Mouse (Mus musculus): ENCODE data around the gene Pold4. TPM values are rescaled to one million over a fixed set of nuclear protein-coding genes. Genes with fewer than 3 reads are reported as not detected.

Pold4 gene
- 91.3 TPM for polyA plus RNA-seq (2015; fragmentation: Illumina TruSeq; extraction: RNeasy Lipid Tissue Mini Kit (QIAGEN cat#74804); ENCODE audit: insufficient read depth, low replicate concordance)

DNA sequence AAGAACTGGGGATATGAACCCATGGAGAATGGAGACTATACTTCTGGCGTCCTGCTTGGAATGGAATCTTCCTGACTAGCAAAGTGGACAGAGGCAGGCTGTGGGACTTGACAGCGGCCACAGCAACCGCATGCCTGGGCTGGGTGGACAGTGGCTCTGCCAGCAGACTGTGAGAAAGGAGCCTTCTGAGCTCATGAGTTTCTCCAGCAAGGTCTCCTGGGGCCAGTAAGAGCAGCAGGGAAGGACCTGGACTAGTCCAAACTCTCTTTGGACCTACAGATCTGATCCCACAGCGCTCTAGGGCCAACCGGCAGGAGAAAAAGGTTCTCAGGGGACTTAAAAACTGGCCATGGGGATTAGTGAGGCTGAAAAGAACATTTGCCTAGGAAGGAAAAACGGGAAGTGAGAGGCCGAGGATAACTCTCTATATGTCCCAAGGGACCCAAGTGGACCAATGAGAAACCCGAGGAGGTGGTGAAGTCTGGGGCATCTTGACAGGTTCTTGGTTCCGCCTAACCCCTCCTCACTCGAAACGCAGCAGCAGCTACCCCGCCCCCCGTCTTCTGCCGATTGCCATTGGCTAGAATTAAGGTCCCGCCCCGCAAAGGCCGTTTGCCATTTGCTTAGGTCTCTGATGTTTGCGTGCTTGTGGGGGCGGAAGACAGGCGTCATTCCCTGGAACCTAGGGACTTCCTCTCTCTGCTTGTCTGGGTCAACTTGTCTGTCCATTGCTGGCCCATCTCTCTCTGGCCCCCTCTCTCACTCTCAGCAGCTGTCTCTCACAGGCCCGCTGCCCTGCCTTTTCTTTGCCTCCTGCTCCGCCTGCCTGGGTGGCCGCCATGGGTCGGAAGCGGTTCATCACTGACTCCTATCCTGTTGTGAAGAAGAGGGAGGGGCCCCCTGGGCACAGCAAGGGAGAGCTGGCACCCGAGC is at the start of gene Pold4:
Gene Pold4 (plus strand): TSS at position 647 of the 933 bp plus-strand sequence.

DNA sequence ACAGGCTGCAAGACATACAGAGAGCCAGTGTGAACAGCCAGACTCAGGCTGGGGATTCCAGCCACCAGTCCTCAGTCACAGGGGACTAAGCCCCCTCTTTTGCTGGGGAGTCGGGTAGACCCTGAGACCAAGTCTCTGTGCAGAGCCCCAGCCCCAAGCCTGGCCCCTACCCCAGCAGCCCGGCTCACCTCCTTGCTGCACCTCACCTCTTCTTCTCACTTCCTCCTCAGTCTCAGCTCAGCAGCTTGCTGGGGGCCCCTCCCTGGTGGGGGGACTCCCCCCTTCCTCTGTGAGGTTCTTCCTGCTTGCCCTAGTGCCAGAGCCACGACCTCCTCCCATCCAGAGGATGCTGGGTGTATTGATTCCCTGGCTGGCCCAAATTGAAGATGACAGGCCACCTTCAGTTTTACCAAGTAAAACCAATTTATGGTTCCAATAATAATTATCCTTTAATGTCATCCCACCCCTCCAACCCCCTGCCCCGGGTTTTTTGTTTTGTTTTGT is 40.8 kb upstream of the Pold4 start, which contains the start of gene Tbc1d10c:
Gene Tbc1d10c (minus strand): TSS at position 454 of the 504 bp plus-strand sequence.

DNA sequence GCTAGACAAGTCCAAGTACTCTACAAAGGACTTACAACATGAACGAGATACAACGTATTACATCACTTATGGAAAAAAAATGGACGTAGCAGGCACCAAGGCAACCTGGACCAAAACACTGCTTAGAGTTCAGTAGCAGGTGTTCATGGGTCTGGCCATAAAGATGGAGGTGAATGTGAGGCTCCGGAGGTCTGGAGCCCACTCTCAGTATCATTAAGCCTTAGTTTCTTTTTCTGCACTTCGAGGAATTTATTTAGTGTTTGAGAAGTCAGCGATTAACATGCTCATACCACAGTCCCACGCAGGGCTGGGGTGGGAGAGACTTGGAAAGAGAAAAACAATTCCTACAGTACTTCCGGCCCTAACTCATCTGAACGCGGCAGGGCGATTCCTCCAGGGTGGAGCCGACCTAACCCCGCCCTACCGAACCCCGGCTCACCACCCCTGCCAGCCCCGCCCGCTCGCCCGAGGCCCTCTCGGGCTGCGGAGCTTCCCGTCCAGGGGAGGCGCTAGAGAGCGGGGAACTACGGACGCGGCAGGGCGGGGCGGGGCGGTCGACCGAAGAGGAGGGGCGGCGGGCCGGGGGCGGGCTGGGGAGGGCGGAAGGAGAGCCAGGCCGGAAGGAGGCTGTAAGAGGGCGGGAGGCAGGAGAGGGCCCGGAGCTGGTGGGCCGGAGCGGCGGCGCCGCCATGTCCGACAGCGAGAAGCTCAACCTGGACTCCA is 40.0 kb upstream of the Pold4 start, which contains the start of gene Ppp1ca:
Gene Ppp1ca (plus strand): TSS at position 538 of the 723 bp plus-strand sequence.

DNA sequence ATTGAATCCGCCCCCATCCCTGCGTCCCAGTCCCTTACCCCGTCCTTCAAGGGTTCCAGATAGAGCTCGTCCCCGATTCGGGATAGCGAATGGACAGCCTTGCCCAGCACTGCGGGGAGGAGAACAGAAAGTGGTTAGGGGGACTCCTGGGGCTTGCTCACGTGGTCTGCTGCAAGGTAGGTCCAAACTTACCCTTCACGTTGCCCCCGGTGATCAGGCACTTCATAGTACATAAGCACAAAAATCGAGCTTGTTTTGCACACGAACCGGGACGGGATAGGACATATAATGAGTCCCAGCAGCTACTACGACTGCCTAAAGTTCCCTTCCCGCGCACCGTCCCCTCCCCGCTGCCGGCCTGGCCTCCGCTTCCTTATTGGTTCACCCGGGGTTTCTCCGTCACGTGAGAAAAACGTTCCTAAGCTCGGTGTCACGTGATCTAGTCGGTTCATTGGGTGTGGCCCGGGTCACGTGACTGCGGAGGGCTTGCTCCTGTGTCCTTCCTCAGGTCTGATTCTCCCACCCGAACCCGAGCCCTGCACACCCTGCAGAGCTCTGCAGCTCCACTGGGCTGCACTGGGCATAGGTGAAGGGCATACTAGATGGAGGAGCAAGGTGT is 30.3 kb upstream of the Pold4 start, which contains the start of gene Rad9a:
Gene Rad9a (minus strand): TSS at position 372 of the 619 bp plus-strand sequence.

DNA sequence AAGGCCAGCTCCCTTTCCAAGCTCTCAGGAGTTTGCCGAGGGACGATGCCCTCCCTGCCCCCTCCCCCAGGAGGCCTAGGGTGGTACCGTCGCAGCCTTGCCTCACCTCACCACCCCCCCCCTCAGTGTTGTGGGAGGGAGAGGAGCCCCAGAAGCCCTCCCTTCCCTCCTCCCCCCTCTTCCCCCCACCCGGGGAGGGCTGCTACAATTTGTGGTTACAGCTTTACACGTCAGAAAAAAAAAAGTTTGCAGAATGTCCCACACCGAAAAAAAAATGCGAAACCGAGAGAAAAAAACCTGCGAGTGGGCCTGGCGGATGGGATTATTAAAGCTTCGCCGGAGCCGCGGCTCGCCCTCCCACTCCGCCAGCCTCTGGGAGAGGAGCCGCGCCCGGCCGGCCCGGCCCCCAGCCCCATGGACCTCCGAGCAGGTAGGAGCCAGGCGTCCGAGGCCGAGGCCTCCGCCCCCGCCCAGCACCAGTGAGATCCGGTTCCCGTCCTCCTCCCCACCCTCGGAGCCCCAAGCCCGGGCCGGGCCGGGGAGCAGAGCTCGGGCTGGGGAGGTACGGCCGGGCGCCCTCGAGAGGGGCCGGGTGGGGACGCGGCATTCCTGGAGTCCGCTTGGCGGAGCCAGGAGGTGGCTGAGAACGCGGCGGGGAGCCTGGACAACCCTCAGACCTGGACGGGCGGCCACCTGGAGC is 17.5 kb upstream of the Pold4 start, which contains the start of the genes Clcf1 and AC109138.7:
Gene Clcf1 (plus strand): TSS at position 168 of the 700 bp plus-strand sequence.
Gene AC109138.7 (plus strand): TSS at position 287 of the 700 bp plus-strand sequence.

DNA sequence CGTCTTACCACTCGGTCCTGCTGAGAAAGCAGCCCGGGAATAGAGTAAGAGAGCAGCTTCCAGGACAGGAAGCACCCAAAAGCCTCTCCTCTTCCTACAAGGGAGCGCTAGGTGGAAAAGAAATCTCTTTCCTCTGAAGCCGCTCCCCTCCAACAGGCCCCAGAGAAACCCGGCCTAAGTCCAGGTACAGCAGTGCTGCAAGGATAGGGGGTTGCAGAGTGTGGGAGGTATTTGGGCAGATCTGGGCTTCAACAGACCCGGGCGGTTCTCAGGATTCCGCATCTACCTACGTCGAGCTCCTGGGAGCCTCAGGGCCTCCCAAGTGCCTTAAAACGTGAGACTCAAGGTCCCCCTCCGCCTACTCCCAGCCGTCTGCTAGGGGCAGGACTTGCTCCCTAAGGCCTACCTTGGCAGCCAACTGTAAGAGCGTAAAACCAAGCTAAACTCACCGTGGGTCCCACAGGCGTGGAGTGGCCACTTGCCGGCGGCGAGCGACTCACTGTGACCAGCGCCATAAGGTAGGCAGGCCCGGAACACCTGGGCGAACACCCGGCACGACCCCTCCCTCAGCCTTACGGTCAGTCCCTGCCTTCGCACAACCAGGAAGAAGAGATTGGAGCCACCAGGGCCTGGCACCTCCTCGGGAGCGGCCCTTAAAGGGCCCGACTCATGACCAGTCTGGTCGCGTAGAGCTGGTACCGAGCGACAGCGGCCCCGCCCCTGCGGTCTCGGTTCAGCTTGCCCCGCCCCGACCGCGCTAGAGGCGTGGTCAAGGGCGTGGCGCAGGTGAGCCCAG is 37.1 kb downstream of the Pold4 start, which contains the start of gene Ssh3:
Gene Ssh3 (minus strand): TSS at position 615 of the 796 bp plus-strand sequence.

DNA sequence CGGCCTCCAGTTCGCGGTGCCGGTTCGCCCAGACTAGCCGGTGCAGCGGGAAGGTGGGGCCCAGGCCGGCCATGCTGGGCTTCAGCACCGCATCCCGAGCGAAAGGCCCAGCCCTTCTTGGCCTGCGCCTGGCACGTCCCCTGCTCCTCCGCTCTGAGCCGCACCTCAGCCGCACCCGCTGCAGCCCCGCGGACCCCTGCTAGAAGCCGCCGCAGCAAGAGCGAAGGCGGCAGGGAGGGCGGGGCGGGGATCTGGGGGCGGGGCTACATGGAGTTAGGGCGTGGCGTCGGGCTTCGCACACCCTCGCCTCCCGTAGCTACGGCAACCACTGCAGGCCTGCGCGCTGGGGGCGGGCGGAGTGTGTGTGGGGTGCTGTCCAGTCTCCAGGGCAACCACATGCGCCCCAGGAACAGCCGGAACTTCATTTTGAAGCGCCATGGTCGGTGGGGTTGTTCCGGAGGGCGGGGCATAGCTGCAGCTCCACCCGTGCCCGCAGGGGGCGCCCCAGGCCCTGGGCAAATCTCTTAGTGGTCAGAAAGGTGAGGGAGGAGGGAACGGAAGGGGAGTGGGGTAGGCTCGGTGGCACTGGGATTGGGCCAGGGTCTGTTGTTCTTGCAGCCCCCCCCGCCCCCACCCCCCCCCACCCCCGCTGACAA is 51.3 kb downstream of the Pold4 start, which contains the start of gene Ankrd13d:
Gene Ankrd13d (minus strand): TSS at position 240 of the 656 bp plus-strand sequence.

Other genes starting within 250 kb of the Pold4 start
- 2.4 TPM for gene Acy3, start 245.3 kb upstream of the Pold4 start, polyA plus RNA-seq (2015; fragmentation: Illumina TruSeq; extraction: RNeasy Lipid Tissue Mini Kit (QIAGEN cat#74804); ENCODE audit: insufficient read depth, low replicate concordance)
- not detected for gene Tbx10, start 239.1 kb upstream of the Pold4 start, polyA plus RNA-seq (2015; fragmentation: Illumina TruSeq; extraction: RNeasy Lipid Tissue Mini Kit (QIAGEN cat#74804); ENCODE audit: insufficient read depth, low replicate concordance)
- gene Nudt8, start 231.3 kb upstream of the Pold4 start, polyA plus RNA-seq (2015; fragmentation: Illumina TruSeq; extraction: RNeasy Lipid Tissue Mini Kit (QIAGEN cat#74804); ENCODE audit: insufficient read depth, low replicate concordance): 4.0 TPM
- 3.0 TPM for gene Gm49405, start 231.3 kb upstream of the Pold4 start, polyA plus RNA-seq (2015; fragmentation: Illumina TruSeq; extraction: RNeasy Lipid Tissue Mini Kit (QIAGEN cat#74804); ENCODE audit: insufficient read depth, low replicate concordance)
- gene Doc2g, start 228.6 kb upstream of the Pold4 start, polyA plus RNA-seq (2015; fragmentation: Illumina TruSeq; extraction: RNeasy Lipid Tissue Mini Kit (QIAGEN cat#74804); ENCODE audit: insufficient read depth, low replicate concordance): 3.4 TPM
- gene Ndufv1, start 219.1 kb upstream of the Pold4 start, polyA plus RNA-seq (2015; fragmentation: Illumina TruSeq; extraction: RNeasy Lipid Tissue Mini Kit (QIAGEN cat#74804); ENCODE audit: insufficient read depth, low replicate concordance): 41.0 TPM
- gene Gstp1, start 193.9 kb upstream of the Pold4 start, polyA plus RNA-seq (2015; fragmentation: Illumina TruSeq; extraction: RNeasy Lipid Tissue Mini Kit (QIAGEN cat#74804); ENCODE audit: insufficient read depth, low replicate concordance): 108 TPM
- gene Gstp2, start 185.9 kb upstream of the Pold4 start, polyA plus RNA-seq (2015; fragmentation: Illumina TruSeq; extraction: RNeasy Lipid Tissue Mini Kit (QIAGEN cat#74804); ENCODE audit: insufficient read depth, low replicate concordance): 5.3 TPM
- gene Gstp3, start 172.3 kb upstream of the Pold4 start, polyA plus RNA-seq (2015; fragmentation: Illumina TruSeq; extraction: RNeasy Lipid Tissue Mini Kit (QIAGEN cat#74804); ENCODE audit: insufficient read depth, low replicate concordance): 9.2 TPM
- gene Cabp2, start 150.3 kb upstream of the Pold4 start, polyA plus RNA-seq (2015; fragmentation: Illumina TruSeq; extraction: RNeasy Lipid Tissue Mini Kit (QIAGEN cat#74804); ENCODE audit: insufficient read depth, low replicate concordance): not detected
- gene Cdk2ap2, start 134.7 kb upstream of the Pold4 start, polyA plus RNA-seq (2015; fragmentation: Illumina TruSeq; extraction: RNeasy Lipid Tissue Mini Kit (QIAGEN cat#74804); ENCODE audit: insufficient read depth, low replicate concordance): 46.1 TPM
- gene Pitpnm1, start 131.9 kb upstream of the Pold4 start, polyA plus RNA-seq (2015; fragmentation: Illumina TruSeq; extraction: RNeasy Lipid Tissue Mini Kit (QIAGEN cat#74804); ENCODE audit: insufficient read depth, low replicate concordance): 39.9 TPM
- gene Aip, start 106.0 kb upstream of the Pold4 start, polyA plus RNA-seq (2015; fragmentation: Illumina TruSeq; extraction: RNeasy Lipid Tissue Mini Kit (QIAGEN cat#74804); ENCODE audit: insufficient read depth, low replicate concordance): 28.1 TPM
- gene Gpr152, start 92.1 kb upstream of the Pold4 start, polyA plus RNA-seq (2015; fragmentation: Illumina TruSeq; extraction: RNeasy Lipid Tissue Mini Kit (QIAGEN cat#74804); ENCODE audit: insufficient read depth, low replicate concordance): 0.10 TPM
- 6.4 TPM for gene Cabp4, start 87.9 kb upstream of the Pold4 start, polyA plus RNA-seq (2015; fragmentation: Illumina TruSeq; extraction: RNeasy Lipid Tissue Mini Kit (QIAGEN cat#74804); ENCODE audit: insufficient read depth, low replicate concordance)
- gene Coro1b, start 83.3 kb upstream of the Pold4 start, polyA plus RNA-seq (2015; fragmentation: Illumina TruSeq; extraction: RNeasy Lipid Tissue Mini Kit (QIAGEN cat#74804); ENCODE audit: insufficient read depth, low replicate concordance): 285 TPM
- 73.4 TPM for gene Ptprcap, start 78.3 kb upstream of the Pold4 start, polyA plus RNA-seq (2015; fragmentation: Illumina TruSeq; extraction: RNeasy Lipid Tissue Mini Kit (QIAGEN cat#74804); ENCODE audit: insufficient read depth, low replicate concordance)
- 27.8 TPM for gene Rps6kb2, start 68.5 kb upstream of the Pold4 start, polyA plus RNA-seq (2015; fragmentation: Illumina TruSeq; extraction: RNeasy Lipid Tissue Mini Kit (QIAGEN cat#74804); ENCODE audit: insufficient read depth, low replicate concordance)
- gene Carns1, start 56.4 kb upstream of the Pold4 start, polyA plus RNA-seq (2015; fragmentation: Illumina TruSeq; extraction: RNeasy Lipid Tissue Mini Kit (QIAGEN cat#74804); ENCODE audit: insufficient read depth, low replicate concordance): 35.2 TPM
- gene Tbc1d10c, start 40.6 kb upstream of the Pold4 start, polyA plus RNA-seq (2015; fragmentation: Illumina TruSeq; extraction: RNeasy Lipid Tissue Mini Kit (QIAGEN cat#74804); ENCODE audit: insufficient read depth, low replicate concordance): 187 TPM
- 364 TPM for gene Ppp1ca, start 39.8 kb upstream of the Pold4 start, polyA plus RNA-seq (2015; fragmentation: Illumina TruSeq; extraction: RNeasy Lipid Tissue Mini Kit (QIAGEN cat#74804); ENCODE audit: insufficient read depth, low replicate concordance)
- 41.7 TPM for gene Rad9a, start 30.2 kb upstream of the Pold4 start, polyA plus RNA-seq (2015; fragmentation: Illumina TruSeq; extraction: RNeasy Lipid Tissue Mini Kit (QIAGEN cat#74804); ENCODE audit: insufficient read depth, low replicate concordance)
- gene Clcf1, start 17.7 kb upstream of the Pold4 start, polyA plus RNA-seq (2015; fragmentation: Illumina TruSeq; extraction: RNeasy Lipid Tissue Mini Kit (QIAGEN cat#74804); ENCODE audit: insufficient read depth, low replicate concordance): 57.2 TPM
- not detected for gene AC109138.7, start 17.5 kb upstream of the Pold4 start, polyA plus RNA-seq (2015; fragmentation: Illumina TruSeq; extraction: RNeasy Lipid Tissue Mini Kit (QIAGEN cat#74804); ENCODE audit: insufficient read depth, low replicate concordance)
- gene Ssh3, start 37.3 kb downstream of the Pold4 start, polyA plus RNA-seq (2015; fragmentation: Illumina TruSeq; extraction: RNeasy Lipid Tissue Mini Kit (QIAGEN cat#74804); ENCODE audit: insufficient read depth, low replicate concordance): 18.0 TPM
- gene Ankrd13d, start 51.2 kb downstream of the Pold4 start, polyA plus RNA-seq (2015; fragmentation: Illumina TruSeq; extraction: RNeasy Lipid Tissue Mini Kit (QIAGEN cat#74804); ENCODE audit: insufficient read depth, low replicate concordance): 3.6 TPM
- gene Grk2, start 74.3 kb downstream of the Pold4 start, polyA plus RNA-seq (2015; fragmentation: Illumina TruSeq; extraction: RNeasy Lipid Tissue Mini Kit (QIAGEN cat#74804); ENCODE audit: insufficient read depth, low replicate concordance): 285 TPM
- gene Kdm2a, start 166.4 kb downstream of the Pold4 start, polyA plus RNA-seq (2015; fragmentation: Illumina TruSeq; extraction: RNeasy Lipid Tissue Mini Kit (QIAGEN cat#74804); ENCODE audit: insufficient read depth, low replicate concordance): 145 TPM
- gene Rhod, start 207.5 kb downstream of the Pold4 start, polyA plus RNA-seq (2015; fragmentation: Illumina TruSeq; extraction: RNeasy Lipid Tissue Mini Kit (QIAGEN cat#74804); ENCODE audit: insufficient read depth, low replicate concordance): 4.1 TPM
- gene Syt12, start 245.5 kb downstream of the Pold4 start, polyA plus RNA-seq (2015; fragmentation: Illumina TruSeq; extraction: RNeasy Lipid Tissue Mini Kit (QIAGEN cat#74804); ENCODE audit: insufficient read depth, low replicate concordance): 0.76 TPM

Data from spleen, adult 10 weeks (tissue).